Mouse (Mus musculus): ENCODE results near the gene Etfrf1.

The Etfrf1 gene

GRCm38 (mm10) chr6:145224246-145224645 is 13.3 kb downstream of the Etfrf1 start:
- DNase-seq (ENCODE audit: low read depth, low spot score): no peak

- no peak for DNase-seq (ENCODE audit: low read depth, low spot score)
These were observed 15.4 kb downstream of the Etfrf1 start for GRCm38 (mm10) chr6:145226296-145226695.

- no peak for DNase-seq (ENCODE audit: low read depth, low spot score)
These were observed 23.5 kb downstream of the Etfrf1 start for GRCm38 (mm10) chr6:145234391-145234790.

- DNase-seq (ENCODE audit: low read depth, low spot score): no peak
These were observed 24.4 kb downstream of the Etfrf1 start for GRCm38 (mm10) chr6:145235367-145235766.

GRCm38 (mm10) chr6:145237148-145237547 is 26.2 kb downstream of the Etfrf1 start:
- no peak for DNase-seq (ENCODE audit: low read depth, low spot score)

- no peak for DNase-seq (ENCODE audit: low read depth, low spot score)
These were observed 29.4 kb downstream of the Etfrf1 start for GRCm38 (mm10) chr6:145240285-145240684.

GRCm38 (mm10) chr6:145242521-145242920 is 31.6 kb downstream of the Etfrf1 start:
- DNase-seq (ENCODE audit: low read depth, low spot score): no peak

GRCm38 (mm10) chr6:145246841-145247240 is 35.9 kb downstream of the Etfrf1 start:
- no peak for DNase-seq (ENCODE audit: low read depth, low spot score)

GRCm38 (mm10) chr6:145247886-145248285 is 37.0 kb downstream of the Etfrf1 start:
- no peak for DNase-seq (ENCODE audit: low read depth, low spot score)

GRCm38 (mm10) chr6:145249291-145250184 is 38.6 kb downstream of the Etfrf1 start:
- no peak for DNase-seq (ENCODE audit: low read depth, low spot score)

GRCm38 (mm10) chr6:145250185-145250791 is 39.4 kb downstream of the Etfrf1 start, which contains the start of gene Kras:
Gene Kras (minus strand): TSS chr6:145250239.
- DNase-seq (ENCODE audit: low read depth, low spot score): peak; percentile 82

- DNase-seq (ENCODE audit: low read depth, low spot score): no peak
These were observed 39.9 kb downstream of the Etfrf1 start for GRCm38 (mm10) chr6:145250820-145251219.

GRCm38 (mm10) chr6:145255952-145256700 is 45.2 kb downstream of the Etfrf1 start:
- DNase-seq (ENCODE audit: low read depth, low spot score): no peak

GRCm38 (mm10) chr6:145256701-145257073 is 45.8 kb downstream of the Etfrf1 start:
- no peak for DNase-seq (ENCODE audit: low read depth, low spot score)

- DNase-seq (ENCODE audit: low read depth, low spot score): no peak
These were observed 51.4 kb downstream of the Etfrf1 start for GRCm38 (mm10) chr6:145262314-145262713.

Data from WW6 (cell line).